Mouse (Mus musculus) adrenal gland, postnatal 0 days (tissue): Measurements from ENCODE around the gene Cadps. TPM values are rescaled to one million over a fixed set of nuclear protein-coding genes. Genes with fewer than 3 reads are reported as not detected.

Experiments used
- polyA plus RNA-seq: library from polyadenylated mRNA; unstranded; fragments of >200 nt; fragmentation: Nextera tagmentation; extraction: Ambion mirVana; gene quantifications from 2 replicates; pipeline ENCODE4 v1.2.1, GENCODE M21; 2015

Cadps gene
- 3.2 and 7.0 TPM in 2 replicates for polyA plus RNA-seq

GRCm38 (mm10) chr14:12822491-12823219 lies at the start of gene Cadps:
TSS of gene Cadps (minus strand) at chr14:12823079.

GRCm38 (mm10) chr14:12348089-12348488 lies 474.8 kb downstream of the Cadps start, which contains the start of gene Fezf2:
TSS of gene Fezf2 (minus strand) at chr14:12348189.

